Mouse (Mus musculus) brain, embryonic 14.5 days (tissue): ENCODE data around the gene Ccdc9b.

Source experiments
- CTCF ChIP-seq: fragments of 200-500 bp; IDR thresholded peaks from 2 replicates; pipeline ENCODE4 v1.5.1; 2012; ENCODE audit warnings: inconsistent platforms, mild to moderate bottlenecking, moderate library complexity, borderline replicate concordance; ENCODE audit not compliant: insufficient read depth, insufficient read length; ENCODE audit errors: extremely low read depth
- POLR2A ChIP-seq: fragments of 200-500 bp; IDR thresholded peaks from 2 replicates; pipeline ENCODE4 v1.6.1; 2012; ENCODE audit warnings: mild to moderate bottlenecking, inconsistent platforms, borderline replicate concordance; ENCODE audit not compliant: poor library complexity, insufficient read depth, insufficient read length, severe bottlenecking; ENCODE audit errors: extremely low read depth

DNA sequence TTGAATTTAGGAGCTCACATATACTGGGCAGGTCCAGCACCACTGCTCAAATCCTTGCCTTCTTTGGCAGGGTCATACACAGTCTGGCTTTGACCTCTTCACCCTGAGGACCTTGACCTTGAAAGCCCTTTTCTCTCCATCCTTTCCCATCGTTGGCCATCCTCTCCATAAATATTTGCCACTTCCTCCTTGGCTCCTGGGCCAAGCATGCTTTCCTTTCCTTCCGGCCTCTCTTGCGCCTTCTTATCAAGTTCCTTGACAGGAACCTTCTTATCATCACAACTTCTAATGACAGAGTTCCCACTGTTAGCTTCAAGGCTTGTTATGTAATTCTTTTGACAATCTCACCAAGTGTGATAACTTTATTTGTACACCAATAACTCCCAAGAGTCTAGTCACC lies 42.7 kb upstream of the Ccdc9b start:
- no peak for TF ChIP-seq POLR2A
- no peak for TF ChIP-seq CTCF
